Mouse (Mus musculus) megakaryocyte, embryonic 14.5 days (primary cell): Measurements from ENCODE around the gene Limk2.

Experiments
- FLI1 ChIP-seq: IDR thresholded peaks from 2 replicates; pipeline ENCODE4 v1.6.1; 2012; ENCODE audit warnings: low read length, inconsistent platforms, mixed read lengths
- GATA1 ChIP-seq: IDR thresholded peaks from 3 replicates; pipeline ENCODE4 v1.6.1; 2012; ENCODE audit warnings: mixed read lengths, low read length, inconsistent platforms, borderline replicate concordance

DNA sequence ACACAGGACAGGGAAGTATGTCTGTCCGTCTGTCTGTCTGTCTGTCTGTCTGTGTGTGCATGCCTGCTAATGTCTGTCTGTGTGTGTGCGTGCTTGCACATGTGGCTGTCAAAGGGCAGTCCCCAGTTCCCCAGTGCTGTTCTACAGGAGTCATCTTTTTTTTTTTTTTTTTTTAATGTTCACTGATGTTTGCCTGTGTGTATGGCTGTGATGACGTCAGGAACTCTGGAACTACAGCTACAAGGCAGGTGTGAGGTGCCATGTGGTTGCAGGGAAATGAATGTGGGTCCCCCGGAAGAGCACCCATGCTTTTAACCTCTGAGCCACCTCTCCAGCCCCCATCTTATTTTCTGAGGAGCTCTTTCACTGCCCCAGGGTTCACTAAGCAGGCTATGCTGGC, 99.1 kb downstream of the Limk2 start:
- no peak for TF ChIP-seq GATA1
- no peak for TF ChIP-seq FLI1
